Comparison of ENCODE assay signal across 29 mouse cellular contexts in genomic region chr16:42863231-42863630, GRCm38 (mm10). TPM values are rescaled to one million over a fixed set of nuclear protein-coding genes. Genes with fewer than 3 reads are reported as not detected.
DNase-seq lines count a peak whose midpoint lies in the region; ATAC-seq lines count a peak whose summit lies in the region.
"Had no signal": no experiment of that assay in that cellular context is flagged by ENCODE, and none has a peak within 500 bp of the region (broad histone marks: within the 10 kb centered on the region; RNA-seq: fewer than 3 reads in every experiment).

No protein-coding gene starts in this region.

- no peaks in the 10 kb centered on the region for H3K36me3 ChIP-seq in embryonic facial prominence, embryonic 10.5 days (replicated peaks)
- H3K36me3 ChIP-seq in embryonic facial prominence, embryonic 12.5 days = no peaks in the 10 kb centered on the region
- no peaks in the 10 kb centered on the region for H3K36me3 ChIP-seq in embryonic facial prominence, embryonic 15.5 days
- H3K36me3 ChIP-seq in limb, embryonic 13.5 days = no peaks in the 10 kb centered on the region
- H3K36me3 ChIP-seq in heart, embryonic 11.5 days (ENCODE audit: control insufficient read depth, insufficient read depth, low read length) = no peaks in the 10 kb centered on the region
- H3K36me3 ChIP-seq: forebrain, embryonic 15.5 days; G1E; heart, embryonic 12.5 days; heart, embryonic 15.5 days; hindbrain, embryonic 10.5 days had no signal

- H3K4me3 ChIP-seq in embryonic facial prominence, embryonic 10.5 days = no peak overlapping the region
- no peak overlapping the region for H3K4me3 ChIP-seq in embryonic facial prominence, embryonic 12.5 days
- H3K4me3 ChIP-seq in embryonic facial prominence, embryonic 15.5 days (replicated peaks) = no peak overlapping the region
- no peak overlapping the region for H3K4me3 ChIP-seq in limb, embryonic 13.5 days
- no peak overlapping the region for H3K4me3 ChIP-seq in heart, embryonic 11.5 days (ENCODE audit: low read depth, low read length)
- H3K4me3 ChIP-seq: forebrain, embryonic 15.5 days; heart, embryonic 12.5 days; heart, embryonic 15.5 days; hindbrain, embryonic 10.5 days had no signal

- intact Hi-C loops in left cerebral cortex, postnatal 36 days (cut with DNase I) = no loop called here

- H3K4me2 ChIP-seq in embryonic facial prominence, embryonic 12.5 days (replicated peaks) = no peak overlapping the region
- no peak overlapping the region for H3K4me2 ChIP-seq in embryonic facial prominence, embryonic 15.5 days (replicated peaks)
- no peak overlapping the region for H3K4me2 ChIP-seq in limb, embryonic 13.5 days (replicated peaks)
- H3K4me2 ChIP-seq in heart, embryonic 11.5 days = no peak overlapping the region
- H3K4me2 ChIP-seq: forebrain, embryonic 15.5 days; heart, embryonic 12.5 days; heart, embryonic 15.5 days; hindbrain, embryonic 14.5 days had no signal

- H3K27ac ChIP-seq in embryonic facial prominence, embryonic 10.5 days (replicated peaks) = peak overlapping the region; percentile 30; the same call in 1 of the 2 replicates
- H3K27ac ChIP-seq in embryonic facial prominence, embryonic 12.5 days = peak overlapping the region; percentile 60; the same call in 1 of the 2 replicates
- peak overlapping the region; percentile 63 for H3K27ac ChIP-seq in embryonic facial prominence, embryonic 15.5 days (replicated peaks)
- H3K27ac ChIP-seq in limb, embryonic 13.5 days = peak overlapping the region; percentile 56; the same call in 1 of the 2 replicates
- H3K27ac ChIP-seq in heart, embryonic 11.5 days (ENCODE audit: low read depth, low read length) = no peak overlapping the region
- H3K27ac ChIP-seq: forebrain, embryonic 15.5 days; heart, embryonic 15.5 days; hindbrain, embryonic 10.5 days; hindbrain, embryonic 14.5 days; hindbrain, postnatal 0 days had no signal

- H3K9me3 ChIP-seq in embryonic facial prominence, embryonic 10.5 days = no peaks in the 10 kb centered on the region
- H3K9me3 ChIP-seq in embryonic facial prominence, embryonic 12.5 days = no peaks in the 10 kb centered on the region
- no peaks in the 10 kb centered on the region for H3K9me3 ChIP-seq in embryonic facial prominence, embryonic 15.5 days (replicated peaks)
- no peaks in the 10 kb centered on the region for H3K9me3 ChIP-seq in limb, embryonic 13.5 days
- no peaks in the 10 kb centered on the region for H3K9me3 ChIP-seq in heart, embryonic 11.5 days (replicated peaks; ENCODE audit: control insufficient read depth, low read length)
- H3K9me3 ChIP-seq: forebrain, embryonic 15.5 days; G1E; heart, embryonic 12.5 days; heart, embryonic 15.5 days; hindbrain, embryonic 10.5 days had no signal

- 79% methylated on average over 2 of the region's 2 CpGs for WGBS in embryonic facial prominence, embryonic 10.5 days
- 40% methylated on average over 2 of the region's 2 CpGs for WGBS in embryonic facial prominence, embryonic 12.5 days
- 33% methylated on average over 2 of the region's 2 CpGs for whole genome bisulfite sequencing in embryonic facial prominence, embryonic 15.5 days
- WGBS in limb, embryonic 13.5 days = 33% methylated on average over 2 of the region's 2 CpGs
- 79% methylated on average over 2 of the region's 2 CpGs for WGBS in heart, embryonic 11.5 days (ENCODE audit: insufficient replicate concordance)

- ATAC-seq in embryonic facial prominence, embryonic 12.5 days (ENCODE audit: insufficient number of reproducible peaks, insufficient read depth, low FRiP score, low TSS enrichment) = 0 out of 2 replicates have a peak, but pooled peaks have one; percentile 52
- ATAC-seq in embryonic facial prominence, embryonic 15.5 days (ENCODE audit: insufficient number of reproducible peaks, low FRiP score, low TSS enrichment, low read depth) = peak; percentile 70; the same call in 1 of the 2 replicates
- peak; percentile 77 for ATAC-seq in limb, embryonic 13.5 days (ENCODE audit: low FRiP score, low read depth)
- ATAC-seq in heart, embryonic 11.5 days (replicated peaks; ENCODE audit: insufficient number of reproducible peaks, low FRiP score, low TSS enrichment) = no peak
- ATAC-seq: forebrain, embryonic 15.5 days; hindbrain, postnatal 0 days; inflammation-experienced regulatory T-cells, adult 6 months; intestine, embryonic 16.5 days; Patski had no signal

- no peak for DNase-seq in embryonic facial prominence, embryonic 10.5 days (ENCODE audit: low spot score)
- no peak for DNase-seq in left cerebral cortex, postnatal 36 days (ENCODE audit: low spot score in 2 of 2)
- DNase-seq in layer of hippocampus, postnatal 14 days (ENCODE audit: low spot score in 2 of 2) = no peak
- DNase-seq in right cerebral cortex, postnatal 25 days = no peak
- DNase-seq: adrenal gland, postnatal 10 days; B cell, adult 2 months; cerebellum, adult 11 months; cerebellum, adult 2 months; cerebellum, adult 9-11 months; cerebellum, postnatal 25 days; gastrocnemius, postnatal 14 days; heart, adult 11 months; heart, postnatal 10 days; heart, postnatal 36 days had no signal

- no peaks in the 10 kb centered on the region for H3K4me1 ChIP-seq in embryonic facial prominence, embryonic 10.5 days
- no peaks in the 10 kb centered on the region for H3K4me1 ChIP-seq in embryonic facial prominence, embryonic 12.5 days
- peaks cover 4% of the 10 kb centered on the region; the same call in 1 of the 2 replicates for H3K4me1 ChIP-seq in embryonic facial prominence, embryonic 15.5 days
- H3K4me1 ChIP-seq in limb, embryonic 13.5 days = 0 out of 2 replicates have a peak, but pooled peaks cover 4% of the 10 kb centered on the region
- H3K4me1 ChIP-seq in heart, embryonic 11.5 days (ENCODE audit: control insufficient read depth, insufficient read depth, low read length) = no peaks in the 10 kb centered on the region
- H3K4me1 ChIP-seq: forebrain, embryonic 15.5 days; heart, embryonic 12.5 days; heart, embryonic 15.5 days; hindbrain, embryonic 10.5 days had no signal

- no peaks in the 10 kb centered on the region for H3K27me3 ChIP-seq in embryonic facial prominence, embryonic 10.5 days (replicated peaks; ENCODE audit: low read depth, poor library complexity, severe bottlenecking)
- no peaks in the 10 kb centered on the region for H3K27me3 ChIP-seq in embryonic facial prominence, embryonic 12.5 days
- no peaks in the 10 kb centered on the region for H3K27me3 ChIP-seq in embryonic facial prominence, embryonic 15.5 days
- no peaks in the 10 kb centered on the region for H3K27me3 ChIP-seq in limb, embryonic 13.5 days
- H3K27me3 ChIP-seq in heart, embryonic 11.5 days (ENCODE audit: control insufficient read depth, insufficient read depth, low read length) = no peaks in the 10 kb centered on the region
- H3K27me3 ChIP-seq: CH12.LX; forebrain, embryonic 15.5 days; heart, embryonic 12.5 days; heart, embryonic 15.5 days; Patski had no signal

- no peak overlapping the region for H3K9ac ChIP-seq in embryonic facial prominence, embryonic 12.5 days
- H3K9ac ChIP-seq in embryonic facial prominence, embryonic 15.5 days = no peak overlapping the region
- H3K9ac ChIP-seq in limb, embryonic 13.5 days = no peak overlapping the region
- no peak overlapping the region for H3K9ac ChIP-seq in heart, embryonic 11.5 days (ENCODE audit: low read depth, low read length)
- H3K9ac ChIP-seq: forebrain, embryonic 15.5 days; heart, embryonic 12.5 days; heart, embryonic 15.5 days; hindbrain, embryonic 14.5 days had no signal

RNA-seq across cellular contexts. Expression of gene Zbtb20, which starts 12.4 kb away (rescaled TPM):
- 19.6 and 20.1 TPM in 2 replicates for polyA plus RNA-seq in embryonic facial prominence, embryonic 10.5 days (2016; fragmentation: Nextera tagmentation; extraction: Ambion mirVana)
- 24.1 and 25.8 TPM in 2 replicates for polyA plus RNA-seq in embryonic facial prominence, embryonic 12.5 days (2016; fragmentation: Nextera tagmentation; extraction: Ambion mirVana)
- polyA plus RNA-seq in embryonic facial prominence, embryonic 15.5 days (2015; fragmentation: Nextera tagmentation; extraction: Ambion mirVana) = 22.4 and 24.0 TPM in 2 replicates
- polyA plus RNA-seq in limb, embryonic 13.5 days (2015; fragmentation: Nextera tagmentation; extraction: Ambion mirVana) = 22.8 and 22.9 TPM in 2 replicates
- 10 to 100 TPM; 40.1 to 64.5 TPM for total RNA-seq in left cerebral cortex, postnatal 36 days (2021)
- 100 to 1,000 TPM; 317 to 369 TPM for total RNA-seq in layer of hippocampus, postnatal 14 days (2021)
- 38.2 and 39.0 TPM in 2 replicates for polyA plus RNA-seq in heart, embryonic 11.5 days (2014; fragmentation: Nextera tagmentation; extraction: Ambion mirVana)
